Mouse (Mus musculus) retina, embryonic 14.5 days (tissue): Measurements from ENCODE around the gene Ushbp1.

Experiments used
- DNase-seq: peaks from one replicate; pipeline ENCODE4 v3.0.0-alpha.2; 2015; ENCODE audit warnings: low spot score

Ushbp1 gene

DNA sequence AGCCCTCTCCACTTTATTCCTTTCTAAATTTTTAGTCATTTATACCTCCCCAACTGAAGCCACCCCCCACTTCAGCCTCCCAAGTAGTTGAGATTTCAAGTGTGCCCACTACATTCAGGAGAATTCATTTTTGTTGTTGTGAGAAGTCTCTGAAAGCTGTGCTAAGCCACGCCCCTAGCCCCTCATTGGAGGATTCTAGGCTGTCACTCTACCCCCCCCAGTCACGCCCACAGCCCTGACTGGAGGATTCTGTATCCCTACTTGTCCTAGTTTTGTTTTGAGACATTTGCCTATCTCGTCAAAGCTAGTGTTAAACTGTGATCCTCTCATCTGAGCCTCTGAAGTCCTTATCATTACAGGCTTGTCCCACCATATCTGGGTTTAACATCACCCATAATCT lies 2.7 kb downstream of the Ushbp1 start:
- no peak for DNase-seq

DNA sequence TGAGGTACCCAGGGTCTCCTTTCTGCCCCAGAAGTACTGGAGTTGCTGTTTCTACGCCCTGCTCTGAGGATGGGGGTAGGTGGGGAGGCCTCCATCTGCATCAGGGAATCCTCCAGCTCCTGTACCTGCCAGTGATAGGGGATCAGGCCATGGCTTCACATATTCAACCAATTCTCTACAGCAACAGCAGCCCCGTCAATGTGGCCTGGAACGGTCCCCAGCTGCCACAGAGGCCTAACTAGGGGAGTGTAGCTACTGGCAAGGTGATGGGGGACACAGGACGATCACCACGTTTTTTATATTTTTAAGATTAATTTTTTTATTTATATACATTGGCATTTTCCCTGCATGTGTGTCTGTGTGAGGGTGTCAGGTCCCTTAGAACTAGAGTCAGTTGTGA lies 3.2 kb downstream of the Ushbp1 start:
- DNase-seq = no peak

DNA sequence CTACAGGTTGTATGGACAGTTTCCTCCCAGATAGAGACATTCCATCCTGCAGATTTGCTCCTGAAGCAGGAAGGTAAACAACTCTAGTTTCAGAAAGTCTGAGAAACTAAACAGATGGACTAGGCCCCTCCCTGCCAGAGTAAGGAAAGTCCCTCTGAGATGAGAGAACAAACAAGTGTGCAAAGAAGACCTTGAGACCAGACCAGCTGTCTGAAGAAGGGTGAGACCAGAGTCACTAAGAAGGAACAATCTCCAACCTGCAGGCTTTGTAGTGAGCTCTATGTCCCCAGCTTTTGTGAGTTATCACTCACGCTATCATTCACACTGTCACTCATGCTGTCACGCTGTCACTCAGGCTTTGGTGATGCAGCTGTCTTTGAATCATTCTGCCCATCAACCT lies 3.9 kb downstream of the Ushbp1 start:
- DNase-seq = no peak

DNA sequence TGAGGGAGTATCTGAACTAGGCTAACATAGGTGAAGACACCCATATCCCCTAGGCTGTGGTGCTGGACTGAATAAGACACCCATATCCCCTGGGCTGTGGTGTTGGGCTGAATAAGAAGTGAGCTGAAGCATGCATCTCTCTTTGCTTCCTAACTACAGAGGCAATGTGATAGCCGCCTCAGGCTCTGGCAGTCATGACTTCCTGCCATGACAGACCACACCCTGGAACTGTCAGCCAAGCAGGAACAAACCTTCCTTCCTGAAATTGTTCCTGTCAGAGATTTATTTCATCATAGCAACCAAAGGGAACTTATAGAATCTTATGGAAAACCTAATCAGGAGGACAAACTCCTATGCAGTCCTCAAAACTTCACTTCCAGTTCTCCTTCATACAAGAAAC lies 7.3 kb downstream of the Ushbp1 start:
- DNase-seq = no peak

- no peak for DNase-seq
Observed at GRCm38 (mm10) chr8:71385212-71385835, 10.3 kb downstream of the Ushbp1 start.

- no peak for DNase-seq
Observed at GRCm38 (mm10) chr8:71383860-71384259, 11.7 kb downstream of the Ushbp1 start.

GRCm38 (mm10) chr8:71383396-71383795 lies 12.2 kb downstream of the Ushbp1 start:
- DNase-seq = no peak

DNA sequence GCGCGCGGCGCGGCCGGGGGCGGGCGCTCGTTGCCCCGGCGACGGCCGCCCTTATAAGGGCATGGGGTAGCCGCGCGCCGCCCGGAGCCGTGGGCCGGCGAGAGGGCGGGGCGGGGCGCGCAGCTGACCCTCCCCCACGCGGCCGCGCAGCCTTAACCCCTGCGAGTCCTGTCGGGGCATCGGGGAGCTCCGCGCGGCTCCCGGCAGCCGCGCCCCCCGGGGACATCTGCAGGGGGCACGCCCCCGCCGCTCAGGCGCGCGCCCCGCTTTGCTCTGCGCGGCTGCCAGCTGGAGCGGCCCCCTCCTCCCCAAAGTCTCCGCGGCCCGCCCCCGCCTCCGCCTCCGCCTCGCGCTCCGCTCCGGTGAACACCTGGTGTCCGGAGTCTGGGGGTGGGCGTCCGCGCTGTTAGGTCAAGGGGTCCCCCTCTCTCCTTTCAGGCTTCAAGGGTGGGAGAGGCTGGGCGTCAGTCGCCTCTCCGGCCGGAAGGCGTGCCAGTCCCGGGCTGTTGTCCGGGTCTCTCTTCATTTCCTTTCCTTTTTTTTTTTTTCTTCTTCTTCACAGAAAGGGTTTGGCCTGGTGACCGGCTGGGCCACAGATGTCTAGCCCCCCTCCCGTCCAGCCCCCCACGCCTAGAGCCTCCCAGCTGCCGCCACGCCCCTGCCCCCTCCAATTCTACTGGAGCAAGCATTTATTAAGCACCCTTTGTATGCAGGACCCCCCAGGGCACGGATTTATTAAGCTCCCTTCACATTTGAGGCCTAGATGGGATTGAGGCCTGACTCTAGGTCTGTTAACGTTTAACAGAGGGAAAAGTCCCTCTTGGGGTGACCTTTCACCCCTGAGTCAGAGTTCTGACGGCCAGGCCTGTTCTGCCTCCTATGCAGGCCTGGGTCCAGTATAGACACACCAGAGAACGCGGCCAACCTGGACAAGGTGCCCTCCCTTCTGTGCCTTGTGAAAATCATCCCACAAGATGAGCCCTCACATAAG lies 13.3 kb downstream of the Ushbp1 start:
- DNase-seq = peak; percentile 83

DNA sequence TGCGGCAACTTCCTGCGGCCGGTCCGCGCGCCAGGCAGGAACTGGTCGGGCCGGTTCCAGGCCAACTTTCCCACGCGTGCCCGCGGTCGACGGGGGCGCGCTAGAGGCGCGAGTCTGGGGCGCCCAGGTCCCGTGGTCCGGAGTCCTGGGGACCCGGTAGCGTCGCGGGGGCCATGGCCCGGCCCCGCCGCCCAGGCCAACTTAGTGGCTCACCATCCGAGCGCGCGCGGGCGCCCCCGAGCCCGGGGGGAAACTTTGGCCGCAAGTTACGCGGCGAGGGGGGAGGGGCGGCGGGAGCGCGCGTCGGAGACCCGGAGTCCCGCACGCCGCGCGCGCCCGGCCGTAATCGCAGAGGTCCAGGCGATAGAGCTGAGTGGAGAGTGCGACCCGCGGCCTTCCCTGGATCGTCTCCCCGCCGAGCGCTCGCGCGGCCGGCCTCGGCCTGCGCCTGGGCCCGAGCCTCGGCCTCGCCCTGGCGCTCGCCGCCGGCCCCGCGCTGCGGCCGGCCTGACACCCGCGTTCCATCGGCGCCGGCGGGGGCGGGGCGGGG lies 14.1 kb downstream of the Ushbp1 start, which contains the start of gene Nr2f6:
Gene Nr2f6 (minus strand): TSS at position 540 of the 550 bp plus-strand sequence.
- DNase-seq = peak; percentile 73

- DNase-seq = no peak
Observed at GRCm38 (mm10) chr8:71380178-71381171, 15.1 kb downstream of the Ushbp1 start.

- DNase-seq = no peak
Observed at GRCm38 (mm10) chr8:71379512-71380075, 16.0 kb downstream of the Ushbp1 start.

- DNase-seq = no peak
Observed at GRCm38 (mm10) chr8:71379008-71379407, 16.6 kb downstream of the Ushbp1 start.

- peak; percentile 37 for DNase-seq
Observed at GRCm38 (mm10) chr8:71376423-71377030, 19.1 kb downstream of the Ushbp1 start.

DNA sequence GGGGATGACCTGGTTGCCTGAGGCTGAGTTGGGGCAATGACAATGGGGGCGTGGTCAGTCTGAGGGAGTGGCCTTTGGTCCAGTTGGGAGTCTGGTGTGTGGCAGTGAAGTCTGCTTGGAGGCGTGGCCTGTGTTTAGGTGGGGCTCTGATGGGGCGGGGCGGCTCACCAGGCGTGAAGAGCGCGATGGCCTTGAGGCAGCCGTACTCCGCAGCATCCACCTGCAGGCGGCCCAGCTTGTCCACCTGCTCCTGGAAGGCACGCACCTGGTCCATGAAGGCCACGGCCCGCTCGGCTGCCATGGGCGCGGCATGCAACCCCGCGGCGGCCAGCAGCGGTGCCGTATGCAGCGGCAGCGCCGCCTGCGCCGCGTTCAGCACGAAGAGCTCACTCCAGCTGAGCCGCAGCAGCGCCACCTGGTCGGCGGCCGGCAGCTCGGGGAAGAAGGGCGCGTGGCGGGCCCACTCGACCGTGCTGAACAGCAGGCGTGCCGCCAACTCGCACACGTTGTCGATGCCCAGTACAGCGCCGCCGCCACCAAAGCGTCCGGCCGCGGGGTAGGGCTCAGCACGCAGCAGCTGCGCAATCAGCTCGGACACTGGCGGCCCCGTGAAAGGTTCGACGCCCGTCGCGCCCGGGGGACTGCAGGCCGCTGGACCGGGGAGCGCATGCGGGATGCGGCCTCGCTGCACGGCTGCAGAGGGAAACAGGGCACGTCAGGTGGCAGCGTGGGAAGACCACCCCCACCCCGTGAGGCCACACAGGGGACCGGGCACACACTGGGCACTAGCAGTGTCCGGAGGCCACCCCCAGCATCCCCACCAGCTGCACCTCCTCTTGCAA lies 19.8 kb downstream of the Ushbp1 start:
- DNase-seq = peak; percentile 75

DNA sequence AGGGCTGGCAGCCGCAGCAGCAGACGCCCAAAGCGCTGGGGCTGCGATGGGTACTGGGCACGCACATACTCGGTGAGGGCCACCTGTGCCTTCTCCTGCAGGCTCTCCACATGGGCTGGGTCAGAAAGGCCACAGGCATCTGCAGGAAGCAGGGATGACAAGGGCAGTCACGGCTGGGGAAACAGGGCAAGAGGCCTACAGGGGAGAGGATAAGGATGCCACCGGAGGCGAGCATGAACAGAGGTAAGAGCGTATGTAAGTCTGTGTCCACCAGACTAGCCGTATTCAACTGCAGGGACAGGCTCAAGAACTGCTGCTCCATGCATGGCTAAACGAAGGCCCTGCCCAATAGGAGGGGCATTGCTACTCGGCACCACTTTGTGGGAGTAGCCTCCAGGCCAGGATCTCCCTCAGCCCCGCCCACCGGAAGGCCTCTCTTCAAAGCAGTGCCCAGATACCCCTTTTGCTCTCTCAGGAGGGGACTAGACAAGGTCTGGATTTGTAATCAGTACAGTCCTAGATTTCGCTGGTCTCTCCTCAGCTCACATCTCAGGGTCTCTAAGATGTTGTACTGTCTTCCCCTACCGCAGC lies 20.9 kb downstream of the Ushbp1 start:
- DNase-seq = no peak

GRCm38 (mm10) chr8:71373000-71373399 lies 22.6 kb downstream of the Ushbp1 start:
- no peak for DNase-seq

- DNase-seq = no peak
Observed at GRCm38 (mm10) chr8:71372427-71372826, 23.2 kb downstream of the Ushbp1 start.

DNA sequence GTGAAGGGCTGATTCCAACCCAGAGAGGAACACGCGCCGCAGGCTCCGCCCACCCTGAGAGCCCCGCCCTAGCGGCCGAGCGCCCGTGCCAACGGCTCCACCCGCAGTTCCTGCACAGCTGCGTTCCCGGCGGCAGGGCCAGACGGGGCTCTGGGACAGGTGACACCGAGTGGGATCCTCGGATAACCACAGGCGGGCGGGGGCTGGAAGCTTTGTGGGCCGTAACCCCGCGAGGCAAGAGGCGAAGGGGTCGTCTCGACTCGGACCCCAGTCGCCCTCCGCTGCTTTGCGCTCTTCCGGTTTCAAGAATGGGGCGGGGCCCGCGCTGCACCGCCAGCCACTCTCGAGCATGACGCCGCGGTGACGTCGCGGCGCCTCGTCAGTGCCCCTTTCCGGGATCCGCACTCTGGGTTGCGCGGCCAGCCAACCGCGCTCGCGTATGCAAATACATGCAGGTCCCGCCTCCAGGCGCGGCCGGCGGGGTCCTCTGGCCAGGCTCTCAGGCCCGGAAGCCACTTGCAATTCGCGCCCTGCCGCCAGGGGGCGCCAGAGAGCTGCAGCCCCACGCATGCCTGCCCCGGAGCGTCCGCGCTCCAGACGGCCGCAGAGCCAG lies 24.3 kb downstream of the Ushbp1 start, which contains the start of gene Ocel1:
Gene Ocel1 (plus strand): TSS at position 63 of the 613 bp plus-strand sequence.
- DNase-seq = peak; percentile 97

DNA sequence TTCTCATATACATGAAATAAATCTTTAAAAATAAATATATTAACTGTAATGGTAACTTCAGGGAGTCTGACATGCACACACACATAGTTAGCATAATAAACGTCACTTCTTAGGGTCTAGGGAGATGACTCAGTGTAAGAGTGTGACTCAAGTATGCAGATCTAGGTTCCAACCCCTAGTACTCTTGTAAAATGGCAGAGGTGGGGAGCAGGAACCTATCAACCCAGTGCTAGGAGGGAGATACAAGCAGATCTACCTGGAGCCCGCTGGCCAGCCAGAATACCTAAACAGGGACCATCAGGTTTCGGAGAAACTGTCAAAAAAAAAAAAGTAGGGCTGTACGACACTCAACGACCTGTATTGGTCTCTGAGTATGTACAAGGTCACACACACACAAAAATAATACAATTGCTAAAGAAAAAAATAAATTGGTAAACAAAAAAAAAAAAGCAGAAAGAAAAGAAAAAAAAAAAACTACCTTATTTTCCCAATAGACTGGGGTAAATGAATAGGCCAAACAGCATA lies 24.8 kb downstream of the Ushbp1 start:
- DNase-seq = no peak
